Comparison of ENCODE assay signal across 10 mouse cellular contexts in genomic region chr9:119578311-119578635, GRCm38 (mm10). TPM values are rescaled to one million over a fixed set of nuclear protein-coding genes. Genes with fewer than 3 reads are reported as not detected.
A peak's percentile ranks its signal among the peaks of the same experiment; 100 is the strongest.
DNase-seq lines count a peak whose midpoint lies in the region; ATAC-seq lines count a peak whose summit lies in the region.
"Had no signal": no experiment of that assay in that cellular context is flagged by ENCODE, and none has a peak within 500 bp of the region (broad histone marks: within the 10 kb centered on the region; RNA-seq: fewer than 3 reads in every experiment).

No protein-coding gene starts in this region.

- no peak overlapping the region for H3K27ac ChIP-seq in kidney, embryonic 14.5 days (ENCODE audit: low read depth, low read length)
- no peak overlapping the region for H3K27ac ChIP-seq in embryonic facial prominence, embryonic 12.5 days
- H3K27ac ChIP-seq in hindbrain, embryonic 16.5 days (ENCODE audit: low read depth, low read length), result no peak overlapping the region
- H3K27ac ChIP-seq in midbrain, embryonic 15.5 days, result no peak overlapping the region

- under 1% methylated on average over 21 of the region's 24 CpGs for WGBS in kidney, embryonic 14.5 days
- under 1% methylated on average over 24 of the region's 24 CpGs for WGBS in embryonic facial prominence, embryonic 12.5 days
- under 1% methylated on average over 21 of the region's 24 CpGs for WGBS in hindbrain, embryonic 16.5 days
- under 1% methylated on average over 24 of the region's 24 CpGs for WGBS in midbrain, embryonic 15.5 days

- peaks cover 7% of the 10 kb centered on the region; the same call in 1 of the 2 replicates for H3K4me1 ChIP-seq in kidney, embryonic 14.5 days (ENCODE audit: control insufficient read depth, insufficient read depth, low read length)
- peaks cover 10% of the 10 kb centered on the region; the same call in 1 of the 2 replicates for H3K4me1 ChIP-seq in embryonic facial prominence, embryonic 12.5 days
- peaks cover 11% of the 10 kb centered on the region for H3K4me1 ChIP-seq in hindbrain, embryonic 16.5 days (ENCODE audit: control insufficient read depth, insufficient read depth, low read depth, low read length)
- peaks cover 14% of the 10 kb centered on the region for H3K4me1 ChIP-seq in midbrain, embryonic 15.5 days

- H3K9me3 ChIP-seq in kidney, embryonic 14.5 days (ENCODE audit: control insufficient read depth, low read length), result no peaks in the 10 kb centered on the region
- H3K9me3 ChIP-seq in embryonic facial prominence, embryonic 12.5 days, result no peaks in the 10 kb centered on the region
- no peaks in the 10 kb centered on the region for H3K9me3 ChIP-seq in hindbrain, embryonic 16.5 days (ENCODE audit: control insufficient read depth, low read length)
- no peaks in the 10 kb centered on the region for H3K9me3 ChIP-seq in midbrain, embryonic 15.5 days

- no peaks in the 10 kb centered on the region for H3K36me3 ChIP-seq in kidney, embryonic 14.5 days (ENCODE audit: control insufficient read depth, insufficient read depth, low read length)
- H3K36me3 ChIP-seq in embryonic facial prominence, embryonic 12.5 days, result no peaks in the 10 kb centered on the region
- H3K36me3 ChIP-seq in hindbrain, embryonic 16.5 days (ENCODE audit: control insufficient read depth, insufficient read depth, low read length), result no peaks in the 10 kb centered on the region
- no peaks in the 10 kb centered on the region for H3K36me3 ChIP-seq in midbrain, embryonic 15.5 days (replicated peaks)
- H3K36me3 ChIP-seq: G1E had no signal

- 0 out of 2 replicates have a peak, but pooled peaks have one; percentile 9 for ATAC-seq in kidney, embryonic 14.5 days (ENCODE audit: low FRiP score, low TSS enrichment)
- ATAC-seq in embryonic facial prominence, embryonic 12.5 days (ENCODE audit: insufficient number of reproducible peaks, insufficient read depth, low FRiP score, low TSS enrichment), result no peak
- no peak for ATAC-seq in hindbrain, embryonic 16.5 days
- ATAC-seq in midbrain, embryonic 15.5 days (replicated peaks), result no peak
- no peak for ATAC-seq in megakaryocyte-erythroid progenitor cell, adult 5-6 weeks (replicated peaks; ENCODE audit: low FRiP score, low TSS enrichment, poor library complexity, severe bottlenecking)

- H3K27me3 ChIP-seq in kidney, embryonic 14.5 days (ENCODE audit: control insufficient read depth, insufficient read depth, low read length), result peaks cover 81% of the 10 kb centered on the region
- H3K27me3 ChIP-seq in embryonic facial prominence, embryonic 12.5 days, result peaks cover 78% of the 10 kb centered on the region
- peaks cover 82% of the 10 kb centered on the region for H3K27me3 ChIP-seq in hindbrain, embryonic 16.5 days (replicated peaks; ENCODE audit: control insufficient read depth, insufficient read depth, low read length)
- H3K27me3 ChIP-seq in midbrain, embryonic 15.5 days (replicated peaks), result peaks cover 96% of the 10 kb centered on the region

- DNase-seq in kidney, postnatal 14 days, result no peak
- DNase-seq in right cerebral cortex, adult 18-20 months, result no peak
- DNase-seq in layer of hippocampus, postnatal 10 days (ENCODE audit: low spot score in 2 of 2), result no peak
- DNase-seq: gastrocnemius, postnatal 14 days had no signal

- peak overlapping the region; percentile 98 for H3K4me2 ChIP-seq in kidney, embryonic 14.5 days (replicated peaks; ENCODE audit: low read depth, low read length)
- H3K4me2 ChIP-seq in embryonic facial prominence, embryonic 12.5 days (replicated peaks), result peak overlapping the region; percentile 98
- peak overlapping the region; percentile 93 for H3K4me2 ChIP-seq in hindbrain, embryonic 16.5 days (ENCODE audit: low read length)
- H3K4me2 ChIP-seq in midbrain, embryonic 15.5 days, result peak overlapping the region; percentile 74

- peak overlapping the region; percentile 55 for H3K9ac ChIP-seq in kidney, embryonic 14.5 days (ENCODE audit: low read depth, low read length)
- H3K9ac ChIP-seq in embryonic facial prominence, embryonic 12.5 days, result peak overlapping the region; percentile 63
- peak overlapping the region; percentile 66 for H3K9ac ChIP-seq in hindbrain, embryonic 16.5 days (ENCODE audit: low read depth, low read length)
- H3K9ac ChIP-seq in midbrain, embryonic 15.5 days, result peak overlapping the region; percentile 29

- peak overlapping the region; percentile 57 for H3K4me3 ChIP-seq in kidney, embryonic 14.5 days (ENCODE audit: low read length)
- peak overlapping the region; percentile 55 for H3K4me3 ChIP-seq in embryonic facial prominence, embryonic 12.5 days
- peak overlapping the region; percentile 57 for H3K4me3 ChIP-seq in hindbrain, embryonic 16.5 days (ENCODE audit: low read length)
- peak overlapping the region; percentile 43 for H3K4me3 ChIP-seq in midbrain, embryonic 15.5 days

RNA-seq across cellular contexts. Expression of gene Scn5a, which starts 0.5 kb away (rescaled TPM):
- polyA plus RNA-seq in kidney, embryonic 14.5 days (2014; fragmentation: Nextera tagmentation; extraction: Ambion mirVana), result 0.03 and 0.27 TPM in 2 replicates
- 0.97 and 1.0 TPM in 2 replicates for polyA plus RNA-seq in embryonic facial prominence, embryonic 12.5 days (2016; fragmentation: Nextera tagmentation; extraction: Ambion mirVana)
- 0.24 and 0.36 TPM in 2 replicates for polyA plus RNA-seq in hindbrain, embryonic 16.5 days (2015; fragmentation: Nextera tagmentation; extraction: Ambion mirVana)
- 0.27 and 0.40 TPM in 2 replicates for polyA plus RNA-seq in midbrain, embryonic 15.5 days (2015; fragmentation: Nextera tagmentation; extraction: Ambion mirVana)
- total RNA-seq in megakaryocyte-erythroid progenitor cell, adult 5-6 weeks (2014; fragmentation: Nextera tagmentation), result not detected in 2 replicates
- not detected in 2 replicates for total RNA-seq in megakaryocyte-erythroid progenitor cell, adult 5-6 weeks (2017)
- 1 to 10 TPM; 1.4 to 1.5 TPM for total RNA-seq in layer of hippocampus, postnatal 10 days (2021)
- polyA plus RNA-seq: G1E had no signal
